Mouse (Mus musculus) midbrain, embryonic 11.5 days (tissue): ENCODE measurements around the gene Pced1b. TPM values are rescaled to one million over a fixed set of nuclear protein-coding genes. Genes with fewer than 3 reads are reported as not detected.

Source experiments
- ATAC-seq: fragments of 200-750 bp; cut with Nextera tagmentation; 2 replicates; pipeline ENCODE4 v1.8.0; 2017; ENCODE audit warnings: moderate TSS enrichment, moderate library complexity; ENCODE audit not compliant: low FRiP score
- DNase-seq: peaks from one replicate; pipeline ENCODE4 v3.0.0; 2015; ENCODE audit warnings: low spot score; ENCODE audit errors: missing footprints
- H3K27ac ChIP-seq: fragments of 300-500 bp; sonication (generic); 2 replicates; pipeline ENCODE4 v1.5.1; 2014; ENCODE audit warnings: low read depth, low read length
- H3K27me3 ChIP-seq: fragments of 300-500 bp; sonication (generic); 2 replicates; pipeline ENCODE4 v1.6.1; 2014; ENCODE audit warnings: mild to moderate bottlenecking, low read length, moderate library complexity, mixed read lengths; ENCODE audit not compliant: control insufficient read depth, insufficient read depth
- H3K36me3 ChIP-seq: fragments of 300-500 bp; sonication (generic); 2 replicates; pipeline ENCODE4 v1.6.1; 2014; ENCODE audit warnings: mild to moderate bottlenecking, low read length, moderate library complexity, mixed read lengths; ENCODE audit not compliant: control insufficient read depth, insufficient read depth
- H3K4me1 ChIP-seq: fragments of 300-500 bp; sonication (generic); 2 replicates; pipeline ENCODE4 v1.6.1; 2014; ENCODE audit warnings: low read length; ENCODE audit not compliant: control insufficient read depth, insufficient read depth
- H3K4me2 ChIP-seq: fragments of 300-500 bp; sonication (generic); 2 replicates; pipeline ENCODE4 v1.6.1; 2014; ENCODE audit warnings: mild to moderate bottlenecking, moderate library complexity
- H3K4me3 ChIP-seq: fragments of 300-500 bp; sonication (generic); 2 replicates; pipeline ENCODE4 v1.5.1; 2014; ENCODE audit warnings: low read depth, low read length
- H3K9ac ChIP-seq: fragments of 300-500 bp; sonication (generic); 2 replicates; pipeline ENCODE4 v1.6.1; 2014; ENCODE audit warnings: low read length
- H3K9me3 ChIP-seq: fragments of 300-500 bp; sonication (generic); 2 replicates; pipeline ENCODE4 v1.6.1; 2016; ENCODE audit warnings: low read length; ENCODE audit not compliant: control insufficient read depth
- WGBS: fragments of 180-500 bp; shearing (Covaris S2); extraction: QIAGEN DNeasy Blood & Tissue Kit; methylation state at CpG from one replicate; pipeline ENCODE4 v1.1.7; 2014; 5-methylcytosine and 5-hydroxymethylcytosine counted together
- polyA plus RNA-seq: library from polyadenylated mRNA; unstranded; fragments of >200 nt; fragmentation: Nextera tagmentation; extraction: Ambion mirVana; gene quantifications from 2 replicates; pipeline ENCODE4 v1.2.1, GENCODE M21; 2014

Pced1b gene
- polyA plus RNA-seq, 1 experiment from 2014 or later, result 4.0 TPM

- DNase-seq (no peak), ATAC-seq (no peak)
- Histone ChIP-seq H3K9me3 (no peaks in the 10 kb centered on the region), H3K4me3 (no peak overlapping the region), H3K36me3 (no peaks in the 10 kb centered on the region), H3K4me2 (no peak overlapping the region), H3K27ac (no peak overlapping the region), H3K9ac (no peak overlapping the region), H3K27me3 (no peaks in the 10 kb centered on the region), H3K4me1 (peaks cover 3% of the 10 kb centered on the region)
- 51% methylated on average over 14 of the region's 14 CpGs for WGBS
Observed at GRCm38 (mm10) chr15:97314720-97315421, 68.0 kb downstream of the Pced1b start.

- Histone ChIP-seq H3K36me3 (no peaks in the 10 kb centered on the region), H3K9ac (no peak overlapping the region), H3K4me1 (peaks cover 3% of the 10 kb centered on the region), H3K9me3 (no peaks in the 10 kb centered on the region), H3K4me2 (no peak overlapping the region), H3K4me3 (no peak overlapping the region), H3K27me3 (no peaks in the 10 kb centered on the region), H3K27ac (no peak overlapping the region)
- 62% methylated on average over 9 of the region's 9 CpGs for WGBS
- DNase-seq (no peak), ATAC-seq (no peak)
Observed at GRCm38 (mm10) chr15:97315422-97315757, 68.5 kb downstream of the Pced1b start.

DNA sequence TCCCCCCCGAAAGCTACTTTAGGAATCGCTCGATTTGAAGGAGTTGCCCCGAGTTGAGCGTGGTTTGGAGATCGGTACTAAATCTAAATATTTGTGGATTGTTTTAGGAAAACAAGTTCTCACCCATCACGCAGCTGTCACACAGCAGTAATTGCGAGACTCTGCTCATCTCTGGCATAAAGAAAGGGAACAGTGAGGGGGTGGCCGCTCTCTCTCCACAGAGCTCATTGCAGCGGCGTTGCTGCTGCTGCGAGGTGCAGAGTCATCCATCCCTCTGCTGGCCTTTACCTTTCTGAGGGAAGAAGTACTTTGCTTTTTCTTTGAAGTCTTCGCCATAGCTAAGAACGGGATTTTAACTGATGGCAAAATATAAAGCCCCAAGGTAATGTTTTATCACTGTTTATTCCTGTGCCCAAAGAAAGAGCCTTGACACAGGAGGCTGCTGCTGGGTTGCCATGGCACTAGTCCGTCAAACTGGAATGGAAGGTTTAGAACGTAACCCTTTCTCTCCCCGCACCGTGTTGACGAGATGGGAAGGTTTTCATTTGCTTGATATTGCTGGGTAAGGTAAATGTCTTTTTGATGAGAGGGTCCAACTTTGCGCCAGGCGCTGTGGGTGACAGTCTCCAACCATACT lies 71.6 kb downstream of the Pced1b start:
- peaks cover 3% of the 10 kb centered on the region for H3K4me1 ChIP-seq
- WGBS, result 90% methylated on average over 21 of the region's 21 CpGs
- no peak overlapping the region for H3K9ac ChIP-seq
- no peaks in the 10 kb centered on the region for H3K36me3 ChIP-seq
- H3K27ac ChIP-seq, result no peak overlapping the region
- ATAC-seq (no peak), DNase-seq (peak; percentile 23)
- H3K27me3 ChIP-seq, result no peaks in the 10 kb centered on the region
- H3K4me3 ChIP-seq, result no peak overlapping the region
- H3K9me3 ChIP-seq, result no peaks in the 10 kb centered on the region
- no peak overlapping the region for H3K4me2 ChIP-seq

DNA sequence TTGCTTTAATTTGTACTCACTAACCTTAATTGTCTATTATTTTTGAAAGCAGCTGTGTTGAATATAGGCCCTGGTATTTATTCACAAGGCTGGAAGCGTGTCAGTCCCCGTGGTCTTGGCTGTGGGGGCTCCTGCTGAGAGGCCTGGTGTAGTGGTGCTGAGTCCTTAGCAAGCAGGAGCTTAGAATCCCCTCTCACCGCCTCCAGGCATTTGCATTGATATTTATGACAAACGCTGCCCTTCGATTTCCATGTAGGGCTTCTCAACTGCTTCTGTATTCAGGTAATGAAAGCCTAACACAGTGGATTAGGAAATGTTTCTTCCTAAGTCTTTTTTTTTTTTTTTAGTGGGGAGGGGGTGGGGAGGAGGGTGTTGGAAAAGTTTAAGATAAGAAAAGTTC lies 75.9 kb downstream of the Pced1b start:
- Histone ChIP-seq H3K36me3 (no peaks in the 10 kb centered on the region), H3K27ac (no peak overlapping the region), H3K4me1 (no peaks in the 10 kb centered on the region), H3K4me2 (no peak overlapping the region), H3K4me3 (no peak overlapping the region), H3K27me3 (no peaks in the 10 kb centered on the region), H3K9me3 (peaks cover 2% of the 10 kb centered on the region; the same call in 1 of the 2 replicates), H3K9ac (no peak overlapping the region)
- 79% methylated on average over 5 of the region's 5 CpGs for WGBS
- DNase-seq (no peak), ATAC-seq (no peak)

DNA sequence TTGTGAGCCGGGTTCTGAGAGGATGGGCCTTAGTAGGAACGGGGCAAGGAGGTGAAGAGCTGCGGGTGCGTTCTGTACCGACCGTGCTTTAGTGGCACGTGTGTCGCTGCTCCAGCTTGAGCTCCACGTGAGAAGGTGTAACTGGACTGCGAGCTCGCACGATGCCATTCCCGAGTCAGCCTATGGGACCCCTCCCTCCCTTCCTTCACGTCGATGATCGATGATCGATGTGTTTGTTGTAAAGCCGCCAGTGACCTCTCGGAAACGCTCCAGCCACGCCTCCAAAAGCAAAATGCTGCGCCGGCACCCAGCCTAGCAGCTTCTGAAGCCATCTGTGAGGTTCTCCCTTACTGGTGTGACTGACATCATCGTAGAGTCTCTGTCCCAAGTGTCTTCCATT lies 76.6 kb downstream of the Pced1b start:
- WGBS, result 80% methylated on average over 24 of the region's 24 CpGs
- H3K4me2 ChIP-seq, result no peak overlapping the region

GRCm38 (mm10) chr15:97324311-97324710 lies 77.4 kb downstream of the Pced1b start:
- H3K27ac ChIP-seq, result no peak overlapping the region
- peak; percentile 68 for ATAC-seq

More for the DNA sequence above, 76.6 kb downstream of the Pced1b start:
- H3K9me3 ChIP-seq, result peaks cover 2% of the 10 kb centered on the region; the same call in 1 of the 2 replicates
- H3K27me3 ChIP-seq, result no peaks in the 10 kb centered on the region
- no peaks in the 10 kb centered on the region for H3K36me3 ChIP-seq
- no peak overlapping the region for H3K9ac ChIP-seq
- DNase-seq, result no peak
- no peak overlapping the region for H3K4me3 ChIP-seq
- ATAC-seq, result no peak
- no peak overlapping the region for H3K27ac ChIP-seq
- H3K4me1 ChIP-seq, result no peaks in the 10 kb centered on the region

GRCm38 (mm10) chr15:97327500-97328081 lies 80.7 kb downstream of the Pced1b start:
- Histone ChIP-seq H3K4me2 (no peak overlapping the region), H3K36me3 (no peaks in the 10 kb centered on the region), H3K9me3 (peaks cover 2% of the 10 kb centered on the region; the same call in 1 of the 2 replicates), H3K27ac (no peak overlapping the region), H3K9ac (no peak overlapping the region), H3K4me3 (no peak overlapping the region), H3K4me1 (no peaks in the 10 kb centered on the region), H3K27me3 (no peaks in the 10 kb centered on the region)
- ATAC-seq, result no peak
- peak; percentile 88 for DNase-seq
- 66% methylated on average over 18 of the region's 18 CpGs for WGBS

More at GRCm38 (mm10) chr15:97324311-97324710, 77.4 kb downstream of the Pced1b start:
- 65% methylated on average over 9 of the region's 9 CpGs for WGBS
- Histone ChIP-seq H3K4me2 (no peak overlapping the region), H3K27me3 (no peaks in the 10 kb centered on the region), H3K9ac (no peak overlapping the region), H3K4me3 (no peak overlapping the region), H3K9me3 (peaks cover 2% of the 10 kb centered on the region; the same call in 1 of the 2 replicates), H3K36me3 (no peaks in the 10 kb centered on the region), H3K4me1 (no peaks in the 10 kb centered on the region)
- DNase-seq, result no peak

DNA sequence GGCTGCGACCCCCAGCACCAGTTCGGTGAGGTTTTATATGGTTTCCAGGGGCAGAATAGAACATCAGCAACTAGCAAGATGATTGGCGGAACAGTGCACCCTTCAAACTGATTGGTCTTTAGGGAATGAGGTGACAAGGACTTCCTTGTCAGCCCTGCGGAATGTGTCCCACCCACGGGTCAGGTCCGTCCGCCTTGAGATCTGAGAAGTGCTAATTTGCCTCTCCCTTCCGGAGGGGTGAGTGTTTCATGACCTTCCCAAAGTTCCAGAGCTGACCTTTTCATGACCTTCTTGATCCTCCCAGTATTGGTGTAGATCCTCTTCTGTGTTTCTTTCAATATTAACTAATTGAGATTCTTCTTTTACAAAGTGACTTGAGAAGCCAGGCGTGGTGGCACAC lies 85.7 kb downstream of the Pced1b start:
- H3K27ac ChIP-seq, result no peak overlapping the region
- no peaks in the 10 kb centered on the region for H3K27me3 ChIP-seq
- H3K36me3 ChIP-seq, result no peaks in the 10 kb centered on the region
- ATAC-seq (no peak), DNase-seq (no peak)
- no peaks in the 10 kb centered on the region for H3K4me1 ChIP-seq
- H3K9ac ChIP-seq, result no peak overlapping the region
- peaks cover under 1% of the 10 kb centered on the region; the same call in 1 of the 2 replicates for H3K9me3 ChIP-seq
- H3K4me2 ChIP-seq, result no peak overlapping the region
- 81% methylated on average over 9 of the region's 9 CpGs for whole genome bisulfite sequencing
- no peak overlapping the region for H3K4me3 ChIP-seq
